In genomic region chr16:44877595-44877994, GRCm38 (mm10) we compare ENCODE assay signal across 43 mouse cellular contexts. TPM values are rescaled to one million over a fixed set of nuclear protein-coding genes. Genes with fewer than 3 reads are reported as not detected.
"Had no signal": no experiment of that assay in that cellular context is flagged by ENCODE, and none has a peak within 500 bp of the region (broad histone marks: within the 10 kb centered on the region; RNA-seq: fewer than 3 reads in every experiment).

No protein-coding gene starts in this region.

- ATAC-seq: liver, embryonic 12.5 days; liver, postnatal 0 days; lung, postnatal 0 days; midbrain, embryonic 13.5 days; midbrain, embryonic 15.5 days; midbrain, embryonic 16.5 days had no signal

- H3K27ac ChIP-seq: limb, embryonic 10.5 days; limb, embryonic 12.5 days; limb, embryonic 13.5 days; limb, embryonic 15.5 days; liver, embryonic 12.5 days; liver, embryonic 13.5 days; liver, embryonic 14.5 days; liver, embryonic 15.5 days; lung, embryonic 15.5 days; macrophage; midbrain, embryonic 10.5 days; midbrain, embryonic 12.5 days; midbrain, embryonic 13.5 days; midbrain, embryonic 15.5 days had no signal

- H3K4me1 ChIP-seq: limb, embryonic 10.5 days; limb, embryonic 12.5 days; limb, embryonic 13.5 days; limb, embryonic 15.5 days; liver, embryonic 12.5 days; liver, embryonic 13.5 days; liver, embryonic 15.5 days; lung, embryonic 15.5 days; megakaryocyte, embryonic 14.5 days; midbrain, embryonic 10.5 days; midbrain, embryonic 12.5 days; midbrain, embryonic 13.5 days; midbrain, embryonic 15.5 days had no signal

- H3K9me3 ChIP-seq: limb, embryonic 10.5 days; limb, embryonic 12.5 days; limb, embryonic 13.5 days; limb, embryonic 15.5 days; liver, embryonic 12.5 days; liver, embryonic 13.5 days; liver, embryonic 15.5 days; lung, embryonic 15.5 days; megakaryocyte, embryonic 14.5 days; midbrain, embryonic 10.5 days; midbrain, embryonic 12.5 days; midbrain, embryonic 13.5 days; midbrain, embryonic 15.5 days had no signal

- H3K27me3 ChIP-seq: limb, embryonic 12.5 days; limb, embryonic 13.5 days; limb, embryonic 15.5 days; liver, embryonic 12.5 days; liver, embryonic 13.5 days; liver, embryonic 15.5 days; lung, embryonic 15.5 days; megakaryocyte, embryonic 14.5 days; midbrain, embryonic 12.5 days; midbrain, embryonic 13.5 days; midbrain, embryonic 15.5 days had no signal

- H3K9ac ChIP-seq: limb, embryonic 12.5 days; limb, embryonic 13.5 days; limb, embryonic 15.5 days; liver, embryonic 12.5 days; liver, embryonic 13.5 days; liver, embryonic 14.5 days; liver, embryonic 15.5 days; liver, postnatal 0 days; lung, embryonic 14.5 days; lung, embryonic 15.5 days; midbrain, embryonic 12.5 days; midbrain, embryonic 13.5 days; midbrain, embryonic 15.5 days had no signal

- H3K36me3 ChIP-seq: limb, embryonic 10.5 days; limb, embryonic 12.5 days; limb, embryonic 13.5 days; limb, embryonic 15.5 days; liver, embryonic 12.5 days; liver, embryonic 13.5 days; liver, embryonic 15.5 days; lung, embryonic 15.5 days; midbrain, embryonic 10.5 days; midbrain, embryonic 12.5 days; midbrain, embryonic 13.5 days; midbrain, embryonic 15.5 days had no signal

- H3K4me3 ChIP-seq: limb, embryonic 10.5 days; limb, embryonic 12.5 days; limb, embryonic 13.5 days; limb, embryonic 15.5 days; liver, embryonic 12.5 days; liver, embryonic 13.5 days; liver, embryonic 15.5 days; lung, embryonic 15.5 days; megakaryocyte, embryonic 14.5 days; midbrain, embryonic 10.5 days; midbrain, embryonic 12.5 days; midbrain, embryonic 13.5 days; midbrain, embryonic 15.5 days; myocyte had no signal

- DNase-seq: left cerebral cortex, postnatal 4 days; liver; liver, embryonic 13.5 days; liver, postnatal 0 days; lung, adult 18-20 months; lung, adult 2 months; lung, embryonic 14.5 days; lung, postnatal 10 days; lung, postnatal 14 days; lung, postnatal 36 days; lung, postnatal 4 days; midbrain, embryonic 14.5 days had no signal

RNA-seq across cellular contexts. Expression of gene Cd200r2, which starts 10.7 kb away (rescaled TPM):
- total RNA-seq: left cerebral cortex, adult 8-10 months; left cerebral cortex, postnatal 10 days; left cerebral cortex, postnatal 14 days; left cerebral cortex, postnatal 25 days; left cerebral cortex, postnatal 36 days; left cerebral cortex, postnatal 4 days; megakaryocyte-erythroid progenitor cell, adult 5-6 weeks; monocyte, adult 5-6 weeks had no signal
- polyA plus RNA-seq: limb, embryonic 10.5 days; limb, embryonic 11.5 days; limb, embryonic 12.5 days; limb, embryonic 13.5 days; limb, embryonic 15.5 days; liver, adult 2 months; liver, embryonic 11.5 days; liver, embryonic 12.5 days; liver, embryonic 13.5 days; liver, embryonic 14.5 days; liver, embryonic 15.5 days; lung, embryonic 14.5 days; lung, embryonic 15.5 days; lung, embryonic 16.5 days; lung, postnatal 0 days; midbrain, embryonic 10.5 days; midbrain, embryonic 11.5 days; midbrain, embryonic 12.5 days; midbrain, embryonic 13.5 days; midbrain, embryonic 14.5 days; midbrain, embryonic 15.5 days; midbrain, embryonic 16.5 days; midbrain, postnatal 0 days; neural tube, embryonic 11.5 days had no signal
